Mouse (Mus musculus): ENCODE measurements at regions not wholly inside any gene's neighbourhood (a gene's known extent, or its start where the extent isn't known, plus 50 kb on each side); places are given as distances from the start of the nearest gene placed in this dataset.

GRCm38 (mm10) chr9:101404441-101405081 is 153.0 kb upstream of the Ppp2r3a start:
- DNase-seq (ENCODE audit: low spot score in 2 of 2), result peak in 1 of 2 experiments; percentile 8

- no peak for DNase-seq (ENCODE audit: low spot score in 2 of 2)
Measured at GRCm38 (mm10) chr9:101404034-101404433, 152.4 kb upstream of the Ppp2r3a start.

- no peak for DNase-seq (ENCODE audit: low spot score in 2 of 2)
Measured at GRCm38 (mm10) chr9:101402544-101403194, 151.1 kb upstream of the Ppp2r3a start.

- DNase-seq (ENCODE audit: low spot score in 2 of 2), result no peak
Measured at GRCm38 (mm10) chr9:101401416-101401815, 149.8 kb upstream of the Ppp2r3a start.

GRCm38 (mm10) chr9:101398858-101399257 is 147.3 kb upstream of the Ppp2r3a start:
- DNase-seq (ENCODE audit: low spot score in 2 of 2), result no peak

GRCm38 (mm10) chr9:101369380-101369779 is 117.8 kb upstream of the Ppp2r3a start:
- DNase-seq (ENCODE audit: low spot score in 2 of 2), result no peak

- DNase-seq (ENCODE audit: low spot score in 2 of 2), result no peak
Measured at GRCm38 (mm10) chr9:101356607-101357006, 105.0 kb upstream of the Ppp2r3a start.

- DNase-seq (ENCODE audit: low spot score in 2 of 2), result no peak
Measured at GRCm38 (mm10) chr9:101348771-101349170, 97.2 kb upstream of the Ppp2r3a start.

GRCm38 (mm10) chr9:101342887-101343286 is 91.3 kb upstream of the Ppp2r3a start:
- no peak for DNase-seq (ENCODE audit: low spot score in 2 of 2)

- DNase-seq (ENCODE audit: low spot score in 2 of 2), result no peak
Measured at GRCm38 (mm10) chr9:101340796-101341465, 89.3 kb upstream of the Ppp2r3a start.

GRCm38 (mm10) chr9:101329032-101329824 is 77.6 kb upstream of the Ppp2r3a start:
- DNase-seq (ENCODE audit: low spot score in 2 of 2), result no peak

- DNase-seq (ENCODE audit: low spot score in 2 of 2), result no peak
Measured at GRCm38 (mm10) chr9:101326961-101327360, 75.4 kb upstream of the Ppp2r3a start.

- peak; percentile 50 to 59 for DNase-seq (ENCODE audit: low spot score in 2 of 2)
Measured at GRCm38 (mm10) chr9:101314036-101314435, 62.4 kb upstream of the Ppp2r3a start.

GRCm38 (mm10) chr9:101306408-101306935 is 54.9 kb upstream of the Ppp2r3a start:
- no peak for DNase-seq (ENCODE audit: low spot score in 2 of 2)

GRCm38 (mm10) chr9:101305730-101306129 is 54.1 kb upstream of the Ppp2r3a start:
- no peak for DNase-seq (ENCODE audit: low spot score in 2 of 2)

All from adrenal gland, adult 18-20 months (tissue).